Mouse (Mus musculus) embryonic facial prominence, embryonic 14.5 days (tissue): ENCODE data around the gene Maats1. TPM values are rescaled to one million over a fixed set of nuclear protein-coding genes. Genes with fewer than 3 reads are reported as not detected.

Source experiments
- ATAC-seq: fragments of 200-750 bp; cut with Nextera tagmentation; 2 replicates; pipeline ENCODE4 v1.8.0; 2017; ENCODE audit warnings: low read depth, moderate number of reproducible peaks, moderate TSS enrichment
- DNase-seq: peaks from one replicate; pipeline ENCODE4 v3.0.0-alpha.2; 2015; ENCODE audit warnings: low spot score
- H3K27ac ChIP-seq: fragments of 300-500 bp; sonication (generic); replicated peaks from 2 replicates; pipeline ENCODE4 v1.5.1; 2014; ENCODE audit warnings: low read depth, mild to moderate bottlenecking, low read length, moderate library complexity
- H3K27me3 ChIP-seq: fragments of 300-500 bp; sonication (generic); replicated peaks from 2 replicates; pipeline ENCODE4 v1.6.1; 2014; ENCODE audit warnings: low read length; ENCODE audit not compliant: control insufficient read depth, insufficient read depth
- H3K36me3 ChIP-seq: fragments of 300-500 bp; sonication (generic); 2 replicates; pipeline ENCODE4 v1.6.1; 2014; ENCODE audit warnings: low read length, mixed read lengths; ENCODE audit not compliant: control insufficient read depth, insufficient read depth
- H3K4me1 ChIP-seq: fragments of 300-500 bp; sonication (generic); 2 replicates; pipeline ENCODE4 v1.6.1; 2014; ENCODE audit warnings: antibody characterized with exemption, low read length; ENCODE audit not compliant: control insufficient read depth, insufficient read depth
- H3K4me2 ChIP-seq: fragments of 300-500 bp; sonication (generic); 2 replicates; pipeline ENCODE4 v1.6.1; 2014; ENCODE audit warnings: low read depth, mild to moderate bottlenecking, low read length, moderate library complexity, mixed read lengths
- H3K4me3 ChIP-seq: fragments of 300-500 bp; sonication (generic); 2 replicates; pipeline ENCODE4 v1.5.1; 2014; ENCODE audit warnings: low read depth, mild to moderate bottlenecking, low read length
- H3K9ac ChIP-seq: fragments of 300-500 bp; sonication (generic); 2 replicates; pipeline ENCODE4 v1.6.1; 2014; ENCODE audit warnings: low read depth, mild to moderate bottlenecking, low read length, moderate library complexity, mixed read lengths
- H3K9me3 ChIP-seq: fragments of 300-500 bp; sonication (generic); 2 replicates; pipeline ENCODE4 v1.6.1; 2016; ENCODE audit warnings: low read length; ENCODE audit not compliant: control insufficient read depth
- WGBS: fragments of 180-500 bp; shearing (Covaris S2); extraction: QIAGEN DNeasy Blood & Tissue Kit; methylation state at CpG from one replicate; pipeline ENCODE4 v1.1.7; 2014; 5-methylcytosine and 5-hydroxymethylcytosine counted together
- polyA plus RNA-seq: library from polyadenylated mRNA; unstranded; fragments of >200 nt; fragmentation: Nextera tagmentation; extraction: Ambion mirVana; gene quantifications from 2 replicates; pipeline ENCODE4 v1.2.1, GENCODE M21; 2014

The Maats1 gene
- polyA plus RNA-seq, result 0.62 and 1.8 TPM in 2 replicates

DNA sequence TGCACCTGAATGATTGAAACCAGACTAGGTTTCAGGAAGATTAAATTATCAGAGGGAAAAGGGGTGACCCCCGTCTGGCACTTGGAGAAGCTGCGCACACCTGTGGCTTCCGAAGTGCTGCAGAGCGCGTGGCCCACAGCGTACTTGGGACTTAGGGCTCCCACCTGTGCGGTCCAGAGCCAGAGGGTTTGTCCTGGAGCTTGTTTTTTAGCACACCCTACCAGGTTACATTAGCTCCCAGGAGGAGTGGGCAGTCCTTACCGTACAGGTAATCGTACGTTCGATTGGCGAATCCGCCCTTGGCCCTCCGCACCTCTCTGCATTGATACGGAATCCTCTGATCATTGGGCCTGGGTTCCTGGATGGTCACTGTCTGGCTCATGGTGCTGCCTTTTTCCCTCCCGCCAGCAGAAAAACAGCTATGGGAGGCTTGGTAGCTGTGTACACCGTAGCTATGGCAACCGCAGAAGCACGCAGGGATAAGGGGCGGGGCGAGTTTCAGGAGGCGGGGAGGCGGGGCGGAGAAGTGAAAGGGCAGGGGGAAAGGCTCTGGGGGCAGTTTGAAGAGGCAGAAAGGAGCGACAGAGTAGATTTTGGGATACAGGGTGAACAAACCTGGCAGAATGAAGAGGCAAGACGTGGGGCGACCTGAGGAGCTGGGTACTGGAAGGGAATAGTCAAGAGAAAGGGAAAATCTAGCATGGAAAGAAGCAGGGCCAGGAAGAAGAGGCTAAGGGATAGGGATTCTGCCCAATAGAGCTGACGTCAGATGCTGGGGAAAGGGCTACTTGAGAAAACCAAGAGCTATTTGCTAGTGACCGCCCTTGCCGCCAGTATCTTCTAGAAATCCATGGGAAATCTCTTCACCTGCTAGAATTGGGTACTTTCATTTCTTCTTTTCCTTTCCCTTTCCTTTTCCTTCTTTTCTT lies at the start of gene Maats1:
TSS of gene Maats1 (minus strand) at position 748 of the 929 bp plus-strand sequence.
- 7% methylated on average over 30 of the region's 30 CpGs for WGBS
- Histone ChIP-seq H3K36me3 (no peaks in the 10 kb centered on the region), H3K27ac (no peak within 1 kb of the TSS), H3K4me3 (peak within 1 kb of the TSS; percentile 37), H3K9ac (peak within 1 kb of the TSS; percentile 54), H3K4me1 (peaks cover 6% of the 10 kb centered on the region), H3K27me3 (no peaks in the 10 kb centered on the region), H3K4me2 (peak within 1 kb of the TSS; percentile 63), H3K9me3 (no peaks in the 10 kb centered on the region)
- DNase-seq, result peak; percentile 91
- peak; percentile 88 for ATAC-seq

DNA sequence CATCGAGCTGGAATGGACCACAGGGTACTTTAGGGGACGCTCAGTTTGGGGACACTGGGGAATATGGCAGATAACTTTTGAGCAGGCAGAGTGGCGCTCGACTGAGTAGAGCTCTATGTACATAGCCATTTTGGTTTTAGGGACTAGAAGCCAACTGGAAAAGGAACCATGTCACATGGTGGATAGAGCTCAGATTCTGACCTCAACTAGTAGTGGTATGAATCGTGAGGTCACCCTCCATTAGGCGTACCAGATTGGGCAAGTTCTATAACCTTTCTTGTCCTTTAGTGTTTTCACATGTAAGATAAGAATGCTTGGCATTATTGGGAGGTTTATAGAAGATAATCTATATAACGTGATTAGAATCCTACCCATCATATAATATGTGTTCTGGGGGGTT lies 48.4 kb upstream of the Maats1 start:
- DNase-seq (no peak), ATAC-seq (no peak)
- WGBS, result 88% methylated on average over 7 of the region's 7 CpGs
- H3K36me3 ChIP-seq, result no peaks in the 10 kb centered on the region
- 0 out of 2 replicates have a peak, but pooled peaks cover 6% of the 10 kb centered on the region for H3K4me1 ChIP-seq
- H3K9me3 ChIP-seq, result no peaks in the 10 kb centered on the region
- no peak overlapping the region for H3K4me3 ChIP-seq
- no peak overlapping the region for H3K9ac ChIP-seq
- H3K27me3 ChIP-seq, result no peaks in the 10 kb centered on the region
- no peak overlapping the region for H3K27ac ChIP-seq
- no peak overlapping the region for H3K4me2 ChIP-seq

DNA sequence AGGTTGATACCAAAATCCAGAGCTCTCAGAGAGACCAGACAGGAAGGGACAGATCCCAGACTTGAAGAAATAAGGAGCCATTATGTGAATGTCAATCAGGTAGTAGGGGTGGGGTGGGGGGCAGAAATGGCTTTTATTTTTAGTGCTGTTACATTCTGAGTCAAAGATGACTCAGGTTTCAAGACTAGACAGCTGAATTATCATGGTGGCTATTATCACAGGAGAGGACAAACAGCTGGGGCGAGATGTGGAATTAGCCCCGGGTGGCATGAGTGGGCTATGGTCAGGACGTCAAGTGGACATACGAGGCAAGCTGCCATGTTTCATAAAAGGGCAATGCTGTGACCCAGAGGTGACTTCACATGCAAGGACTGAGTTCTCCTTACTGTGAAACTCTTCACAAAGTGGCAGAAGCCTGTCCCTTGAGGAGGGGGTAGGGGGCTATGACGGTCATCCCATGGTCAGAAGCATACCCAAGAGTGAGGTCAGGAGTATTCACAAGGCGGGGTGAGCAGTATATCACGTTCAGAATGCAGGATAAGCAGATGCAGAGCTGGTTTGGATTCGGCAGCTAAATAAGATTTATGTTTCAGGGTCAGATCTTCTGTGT lies 47.4 kb upstream of the Maats1 start:
- WGBS, result 75% methylated on average over 8 of the region's 8 CpGs

DNA sequence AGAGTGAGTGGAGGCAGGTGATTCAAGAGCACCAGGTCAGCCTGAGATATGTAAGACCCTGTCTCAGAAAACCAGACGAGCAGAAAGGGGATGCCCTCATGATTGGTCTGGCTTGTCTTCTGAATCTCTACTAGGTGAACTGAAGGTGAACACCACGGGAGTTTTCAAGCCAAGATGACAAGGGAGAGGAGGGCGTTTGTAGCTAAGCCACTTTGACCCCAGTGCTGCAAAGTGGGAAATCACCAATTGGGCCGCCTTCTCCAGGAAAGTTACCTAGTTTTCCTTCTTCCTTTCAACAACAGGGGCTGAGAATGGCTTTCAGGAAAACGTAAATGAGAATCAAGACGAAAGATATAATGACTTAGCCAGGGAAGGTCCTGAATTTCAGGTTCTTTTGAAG lies 46.8 kb upstream of the Maats1 start:
- no peak overlapping the region for H3K27ac ChIP-seq
- no peak overlapping the region for H3K4me3 ChIP-seq
- H3K9me3 ChIP-seq, result no peaks in the 10 kb centered on the region
- no peak overlapping the region for H3K9ac ChIP-seq
- H3K27me3 ChIP-seq, result no peaks in the 10 kb centered on the region
- no peaks in the 10 kb centered on the region for H3K4me1 ChIP-seq
- DNase-seq (no peak), ATAC-seq (no peak)
- WGBS, result 75% methylated on average over 6 of the region's 6 CpGs
- H3K36me3 ChIP-seq, result no peaks in the 10 kb centered on the region
- H3K4me2 ChIP-seq, result no peak overlapping the region

More for the DNA sequence above, 47.4 kb upstream of the Maats1 start:
- Histone ChIP-seq H3K4me1 (no peaks in the 10 kb centered on the region), H3K9ac (no peak overlapping the region), H3K36me3 (no peaks in the 10 kb centered on the region), H3K4me2 (no peak overlapping the region), H3K27ac (no peak overlapping the region), H3K9me3 (no peaks in the 10 kb centered on the region), H3K4me3 (no peak overlapping the region), H3K27me3 (no peaks in the 10 kb centered on the region)
- ATAC-seq (no peak), DNase-seq (no peak)

DNA sequence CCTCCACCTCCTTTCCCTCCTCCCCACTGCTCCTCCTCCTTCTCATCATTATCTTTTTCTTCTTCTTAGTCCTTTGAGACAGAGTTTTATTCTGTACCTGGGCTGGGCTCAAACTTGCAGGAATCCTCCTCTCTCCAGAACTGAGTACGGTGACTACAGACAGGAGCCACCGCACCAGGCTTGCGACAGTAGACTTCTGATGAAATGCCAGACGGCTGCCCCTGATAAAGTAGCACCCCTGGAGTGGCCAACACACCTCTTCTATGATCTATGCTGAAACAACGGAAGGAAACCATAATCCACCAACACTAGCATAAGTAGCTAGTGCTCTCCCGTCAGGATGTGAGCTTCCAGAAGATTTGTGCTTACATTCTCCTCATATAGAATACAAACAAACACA lies 45.4 kb upstream of the Maats1 start:
- Histone ChIP-seq H3K36me3 (no peaks in the 10 kb centered on the region), H3K9me3 (no peaks in the 10 kb centered on the region), H3K9ac (no peak overlapping the region), H3K27ac (no peak overlapping the region), H3K27me3 (no peaks in the 10 kb centered on the region), H3K4me3 (no peak overlapping the region), H3K4me2 (no peak overlapping the region), H3K4me1 (no peaks in the 10 kb centered on the region)
- WGBS, result 90% methylated on average over 6 of the region's 6 CpGs
- no peak for DNase-seq
- ATAC-seq, result no peak

DNA sequence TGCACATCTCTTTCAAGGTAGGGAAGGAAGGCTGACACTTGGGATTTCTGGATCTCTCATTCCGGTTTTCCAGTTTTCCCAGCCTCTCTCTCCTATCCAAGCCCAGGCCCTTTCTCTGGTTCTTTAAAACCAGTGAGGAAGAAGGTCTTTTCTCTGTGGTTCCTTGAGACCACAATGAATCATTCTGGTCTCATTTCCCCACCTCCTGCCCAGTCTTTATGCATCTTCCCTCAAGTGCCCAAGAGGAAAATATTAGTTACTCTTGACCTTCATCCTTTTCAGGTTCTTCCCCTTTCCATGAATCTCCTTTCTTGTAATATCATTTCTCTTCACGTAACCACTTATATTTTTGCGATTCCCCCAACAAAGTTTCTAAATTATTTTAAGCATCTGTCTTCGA lies 43.8 kb upstream of the Maats1 start:
- Histone ChIP-seq H3K36me3 (no peaks in the 10 kb centered on the region), H3K27me3 (no peaks in the 10 kb centered on the region), H3K4me1 (no peaks in the 10 kb centered on the region), H3K4me3 (no peak overlapping the region), H3K4me2 (no peak overlapping the region), H3K9ac (no peak overlapping the region), H3K9me3 (no peaks in the 10 kb centered on the region), H3K27ac (no peak overlapping the region)
- 93% methylated on average over 4 of the region's 4 CpGs for WGBS
- DNase-seq (no peak), ATAC-seq (no peak)

DNA sequence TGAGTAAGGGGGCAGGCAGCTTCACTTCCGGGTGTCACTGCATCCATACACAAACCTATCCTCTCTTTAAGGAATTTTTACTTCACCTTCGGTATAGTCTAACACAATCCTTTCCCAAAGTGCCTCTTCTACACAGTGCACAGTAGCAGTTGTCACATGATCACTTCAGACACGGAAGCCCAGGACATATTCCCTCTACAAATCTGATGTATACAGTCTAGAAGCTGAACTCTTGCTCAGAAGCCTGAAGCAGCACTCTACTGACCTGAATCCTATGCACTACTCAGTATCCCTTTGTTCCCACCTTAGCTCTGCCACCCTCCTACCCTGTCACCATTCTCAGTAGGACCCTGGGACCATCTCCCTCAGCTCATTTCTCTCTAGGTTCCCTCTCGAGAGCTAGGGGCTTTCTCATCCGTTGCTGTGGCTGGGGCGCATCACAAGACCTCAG lies 43.3 kb upstream of the Maats1 start:
- H3K27ac ChIP-seq, result no peak overlapping the region
- 87% methylated on average over 6 of the region's 6 CpGs for WGBS
- no peaks in the 10 kb centered on the region for H3K9me3 ChIP-seq
- H3K27me3 ChIP-seq, result no peaks in the 10 kb centered on the region
- no peak overlapping the region for H3K4me3 ChIP-seq
- ATAC-seq (no peak), DNase-seq (no peak)
- no peaks in the 10 kb centered on the region for H3K36me3 ChIP-seq
- no peak overlapping the region for H3K9ac ChIP-seq
- no peaks in the 10 kb centered on the region for H3K4me1 ChIP-seq
- H3K4me2 ChIP-seq, result no peak overlapping the region

DNA sequence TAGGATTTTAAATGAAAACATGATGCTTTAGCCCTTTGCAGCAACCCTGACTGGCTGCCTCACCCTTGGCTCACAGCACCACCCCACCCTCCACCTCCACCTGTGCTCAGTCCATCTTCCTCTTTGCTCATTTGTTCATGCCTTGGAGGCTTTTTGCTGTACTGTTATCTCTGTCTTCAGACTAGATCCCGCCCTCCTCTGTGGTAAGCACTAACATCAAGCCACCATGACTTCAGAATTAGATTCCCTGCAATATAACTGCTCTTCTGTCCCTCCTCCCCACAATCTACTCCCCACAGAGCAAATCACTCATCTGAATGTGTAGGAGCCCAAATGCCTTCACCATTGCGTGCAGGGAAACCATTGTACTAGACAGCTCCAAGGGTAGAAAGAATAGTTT lies 41.7 kb upstream of the Maats1 start:
- no peaks in the 10 kb centered on the region for H3K4me1 ChIP-seq
- no peak overlapping the region for H3K4me3 ChIP-seq
- H3K36me3 ChIP-seq, result no peaks in the 10 kb centered on the region
- 84% methylated on average over 2 of the region's 2 CpGs for WGBS
- no peak overlapping the region for H3K27ac ChIP-seq
- ATAC-seq, result no peak
- no peaks in the 10 kb centered on the region for H3K27me3 ChIP-seq
- H3K9ac ChIP-seq, result no peak overlapping the region
- DNase-seq, result no peak
- H3K4me2 ChIP-seq, result no peak overlapping the region
- no peaks in the 10 kb centered on the region for H3K9me3 ChIP-seq
